Mouse (Mus musculus): ENCODE measurements around the gene Itgb7. TPM values are rescaled to one million over a fixed set of nuclear protein-coding genes. Genes with fewer than 3 reads are reported as not detected.

Gene Itgb7
- total RNA-seq, 2 experiments from 2014 or later, result 1.1 to 1.2 TPM

DNA sequence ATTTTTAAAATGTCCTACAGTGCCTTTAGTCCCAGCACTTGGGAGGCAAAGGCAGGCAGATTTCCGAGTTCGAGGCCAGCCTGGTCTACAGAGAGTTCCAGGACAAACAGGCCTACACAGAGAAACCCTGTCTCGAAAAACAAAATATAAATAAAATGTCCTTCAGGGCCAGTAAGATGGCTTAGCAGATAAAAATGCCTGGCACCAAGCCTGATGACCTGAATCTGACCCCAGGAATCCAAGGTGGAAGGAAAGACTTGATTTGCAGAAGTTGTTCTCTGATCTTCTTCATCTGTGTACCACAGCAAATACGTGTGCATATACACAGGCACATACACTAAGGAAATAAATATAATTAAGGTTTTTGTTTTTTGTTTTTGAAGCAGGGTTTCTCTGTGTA, 36.4 kb downstream of the Itgb7 start:
- DNase-seq (ENCODE audit: low spot score), result no peak

DNA sequence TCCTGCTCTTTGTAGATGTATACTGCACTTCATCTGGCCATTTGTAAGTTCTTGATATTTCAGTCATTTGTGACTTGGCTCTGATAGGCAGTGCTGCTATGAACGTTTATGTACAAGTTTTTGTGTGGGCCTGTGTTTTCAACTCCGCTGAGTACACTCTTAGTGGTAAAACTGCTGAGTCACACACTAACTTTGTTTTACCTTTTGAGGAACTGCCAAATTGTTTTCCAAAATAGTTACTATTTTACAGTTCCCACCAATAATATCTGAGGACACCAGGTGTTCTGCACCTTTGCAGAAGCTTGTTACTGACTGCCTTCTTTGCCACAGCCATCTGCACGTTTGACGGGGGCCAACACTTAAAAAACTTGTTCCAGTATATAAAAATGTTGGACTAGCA, 37.3 kb downstream of the Itgb7 start:
- no peak for DNase-seq (ENCODE audit: low spot score)

DNA sequence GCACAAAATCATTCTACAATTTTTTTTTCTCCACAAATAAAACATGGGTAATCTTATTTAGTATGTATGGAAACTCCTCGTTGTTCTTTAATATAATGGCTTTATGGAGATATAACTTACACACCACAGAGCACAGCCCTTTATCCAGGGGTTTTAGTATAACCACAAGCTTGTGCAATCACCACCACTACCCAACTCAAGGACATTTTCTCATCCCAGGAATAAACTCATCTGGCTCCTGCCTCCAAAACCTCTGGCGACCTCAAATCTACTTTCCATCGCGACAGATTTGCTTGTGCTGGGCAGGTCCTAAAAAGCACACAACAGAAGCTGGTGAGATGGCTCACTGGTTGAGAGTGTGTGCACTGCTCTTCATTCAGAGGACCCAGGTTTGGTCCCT, 38.1 kb downstream of the Itgb7 start:
- DNase-seq (ENCODE audit: low spot score), result no peak

DNA sequence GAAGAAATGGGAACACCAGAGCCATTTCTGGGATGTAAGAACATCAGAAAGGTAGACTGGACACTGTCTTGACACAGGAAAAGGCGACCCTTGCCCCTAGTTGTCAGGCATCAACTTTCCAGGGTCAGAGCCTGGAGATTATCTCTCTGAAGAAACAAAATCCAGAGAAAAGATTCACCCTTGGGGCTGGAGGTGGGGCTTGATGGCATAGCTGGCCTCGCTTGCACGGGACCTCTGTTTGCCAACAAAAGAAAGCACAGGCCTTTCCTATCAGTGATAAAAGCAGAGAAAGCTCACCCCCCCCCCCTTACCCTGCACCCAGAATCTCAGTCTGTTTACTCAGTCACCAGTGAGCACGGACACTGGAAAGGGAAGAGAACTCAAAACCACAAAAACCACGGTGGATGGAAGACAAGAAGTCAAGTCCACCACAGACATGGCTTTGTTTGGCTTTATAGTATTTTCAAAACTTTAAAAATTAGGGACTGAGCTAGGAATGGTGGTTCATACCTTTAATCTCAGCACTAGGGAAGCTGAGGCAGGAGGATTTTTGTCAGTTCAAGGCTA, 38.8 kb downstream of the Itgb7 start:
- no peak for DNase-seq (ENCODE audit: low spot score)

DNA sequence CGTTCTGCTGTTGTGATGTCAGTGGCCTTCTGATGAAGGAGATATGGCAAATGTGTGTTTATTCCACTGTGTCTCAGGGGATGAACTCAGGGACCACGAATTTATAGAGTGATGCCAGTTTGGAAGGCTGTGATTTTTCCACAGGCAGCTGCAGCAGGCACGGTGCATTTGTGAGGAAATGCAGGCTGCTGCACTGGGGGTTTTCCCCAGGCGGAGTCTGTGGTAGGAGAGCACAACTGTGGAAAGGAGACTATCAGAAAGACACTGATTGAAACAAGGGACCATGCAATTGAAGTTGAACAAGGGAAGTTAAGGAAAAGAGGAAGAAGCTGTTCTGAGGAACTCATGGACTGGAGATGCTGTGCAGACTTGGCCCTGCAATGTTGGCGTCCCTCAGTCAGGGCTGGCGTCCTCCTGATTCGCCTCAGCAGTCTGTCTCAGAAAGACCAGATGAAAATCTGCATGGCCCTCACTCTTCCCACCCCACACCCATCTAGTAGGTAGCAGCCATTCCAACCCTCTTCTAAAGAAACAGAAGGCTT, 39.4 kb downstream of the Itgb7 start:
- no peak for DNase-seq (ENCODE audit: low spot score)

DNA sequence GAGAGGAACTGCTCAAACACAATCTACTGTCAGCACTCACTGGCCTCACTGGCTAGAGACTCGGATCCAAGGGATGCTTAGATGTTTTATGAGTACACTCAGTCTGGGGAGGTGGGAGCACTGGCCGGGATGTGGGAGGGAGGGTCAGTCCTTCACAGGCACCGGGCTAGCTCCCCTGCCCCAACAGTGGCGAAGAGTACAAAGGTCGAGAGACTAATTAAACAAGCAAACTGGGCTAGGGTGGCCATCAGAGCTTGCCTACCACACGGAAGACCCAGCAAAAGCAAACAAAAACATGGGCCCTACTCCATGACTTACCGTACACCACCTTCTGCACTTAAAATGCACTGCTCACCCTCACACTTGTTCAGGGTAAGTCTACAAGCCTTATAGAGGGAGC, 40.0 kb downstream of the Itgb7 start:
- DNase-seq (ENCODE audit: low spot score), result no peak

DNA sequence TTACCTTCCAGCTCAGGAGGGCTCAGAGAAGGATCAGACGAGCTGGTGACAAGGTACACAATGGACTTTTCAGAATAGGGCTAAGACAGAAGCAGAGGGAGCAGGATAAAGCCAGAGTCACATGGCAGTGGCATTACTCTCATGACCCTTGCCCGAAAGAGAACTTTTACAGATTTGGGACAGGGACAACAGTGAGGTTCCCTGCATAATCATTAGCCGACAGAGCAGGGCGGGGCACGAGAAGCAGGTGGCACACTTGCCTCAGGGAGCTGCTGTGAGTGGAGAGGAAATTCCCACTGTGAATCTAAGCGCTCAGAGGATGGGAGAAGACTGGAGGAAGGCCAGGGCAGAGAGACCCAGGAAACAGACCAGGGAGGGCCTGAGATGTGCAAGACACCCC, 42.9 kb downstream of the Itgb7 start:
- DNase-seq (ENCODE audit: low spot score), result no peak

DNA sequence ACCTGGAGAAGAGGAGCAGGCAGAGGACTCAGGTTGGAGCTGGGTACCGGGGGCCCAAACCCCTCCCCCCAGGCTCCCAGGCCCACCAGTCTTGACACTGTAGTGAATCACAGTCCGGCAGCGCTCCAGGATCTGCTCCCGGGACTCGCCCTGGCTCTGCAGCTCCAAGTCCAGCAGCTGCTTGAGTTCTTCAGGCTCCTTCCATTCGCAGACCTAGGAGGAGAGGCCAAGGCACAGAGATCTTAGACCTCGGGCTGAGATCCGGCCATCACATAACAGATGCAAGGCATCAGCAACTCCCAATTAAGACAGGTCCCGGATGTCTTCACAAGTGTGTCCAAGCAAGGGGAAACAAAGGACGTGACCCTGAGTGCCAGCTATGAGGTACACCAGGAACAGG, 43.6 kb downstream of the Itgb7 start:
- no peak for DNase-seq (ENCODE audit: low spot score)

DNA sequence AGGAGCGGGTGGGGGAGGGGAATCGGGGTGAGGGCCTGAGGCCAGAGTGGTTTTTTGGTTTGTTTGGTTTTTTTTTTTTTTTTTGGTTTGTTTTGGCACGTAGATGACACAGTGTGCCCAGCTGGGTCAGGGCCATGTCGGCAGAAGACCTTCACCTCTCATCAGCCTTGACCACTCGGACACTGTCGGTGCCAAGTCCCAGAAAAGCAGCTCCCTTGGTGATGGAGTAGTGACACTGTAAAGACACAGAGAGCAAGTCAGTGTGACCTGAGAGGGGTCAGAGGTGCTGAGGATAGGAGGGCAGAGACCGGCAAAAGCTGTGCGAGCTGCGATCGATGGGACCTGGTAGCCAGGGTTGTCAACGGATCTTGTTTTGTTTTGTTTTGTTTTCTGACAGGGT, 45.5 kb downstream of the Itgb7 start:
- DNase-seq (ENCODE audit: low spot score), result no peak

DNA sequence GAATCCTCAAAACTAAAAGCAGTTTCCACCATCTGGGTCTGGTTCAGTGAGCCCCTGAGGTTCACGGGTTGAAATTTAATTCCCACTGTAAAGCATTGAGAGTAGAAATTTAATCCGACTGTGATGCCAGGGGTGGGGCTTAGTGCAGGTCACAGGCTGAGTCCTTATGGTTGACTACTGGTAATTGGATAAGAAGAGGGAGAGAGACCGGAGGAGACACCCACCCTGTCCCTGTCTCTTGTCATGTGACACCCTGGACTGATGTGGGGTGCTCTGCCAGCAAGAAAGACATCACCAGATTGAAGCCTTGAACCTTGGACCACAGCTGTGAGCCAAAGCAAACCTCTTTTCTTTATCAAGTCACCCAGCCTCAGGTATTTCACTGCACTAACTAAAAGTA, 48.7 kb downstream of the Itgb7 start:
- no peak for DNase-seq (ENCODE audit: low spot score)

DNA sequence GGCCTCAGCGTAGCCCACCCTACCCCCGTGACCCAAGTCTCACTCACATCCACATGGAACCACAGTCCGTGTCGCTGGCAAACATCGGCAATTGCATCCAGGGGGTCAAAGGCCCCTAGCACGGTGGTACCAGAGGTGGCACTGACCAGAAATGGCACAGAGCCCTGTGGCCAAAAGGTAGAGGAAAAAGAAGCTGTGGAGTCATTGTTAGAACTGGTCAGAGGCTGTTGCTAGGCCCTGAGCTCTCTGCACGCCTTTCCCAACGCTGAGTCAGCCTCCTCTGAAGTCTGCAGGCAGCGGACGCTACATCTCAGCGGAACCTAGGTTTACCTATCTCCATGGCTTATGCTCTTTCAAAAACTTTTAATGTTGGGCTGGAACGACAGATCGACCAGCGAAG, 51.8 kb downstream of the Itgb7 start:
- no peak for DNase-seq (ENCODE audit: low spot score)

DNA sequence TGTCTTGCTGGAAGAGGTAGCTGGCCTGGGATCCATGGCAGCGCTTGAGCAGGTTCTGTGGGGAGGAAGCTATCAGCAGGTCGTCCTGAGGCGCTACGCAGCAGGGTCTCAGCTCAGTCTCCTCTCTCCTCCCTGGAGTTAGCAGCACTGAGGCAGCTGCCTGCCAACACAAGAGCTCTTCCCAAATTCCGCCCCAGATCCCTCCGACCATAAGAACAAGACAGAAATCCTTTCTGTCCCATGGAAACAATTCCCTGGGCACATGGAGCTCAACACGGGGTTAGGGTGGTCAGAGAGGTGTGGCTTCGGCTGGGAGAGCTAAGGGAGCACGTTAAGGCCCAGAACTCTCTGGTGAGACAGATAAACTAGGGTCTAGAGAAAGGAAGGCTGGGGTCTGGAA, 52.6 kb downstream of the Itgb7 start:
- no peak for DNase-seq (ENCODE audit: low spot score)

DNA sequence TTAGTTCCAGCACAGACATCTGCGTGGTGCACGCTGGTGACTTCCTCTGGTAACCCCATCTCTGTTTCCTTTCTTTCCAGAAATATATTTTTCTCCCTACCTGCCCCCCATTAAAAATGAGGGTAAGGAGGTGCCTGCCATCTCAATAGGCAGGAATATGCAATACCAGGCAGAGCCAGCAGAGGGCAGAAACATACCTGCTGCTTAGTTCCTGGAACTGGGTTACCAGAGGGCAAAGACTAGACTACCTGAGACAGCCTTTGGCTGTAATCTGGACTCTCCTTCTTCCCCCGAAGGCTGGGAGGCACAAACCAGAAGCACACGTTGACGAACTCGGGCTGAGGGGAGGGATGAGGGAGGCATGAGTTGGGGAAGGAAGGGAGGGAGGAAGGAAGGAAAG, 53.5 kb downstream of the Itgb7 start:
- DNase-seq (ENCODE audit: low spot score), result peak; percentile 82

DNA sequence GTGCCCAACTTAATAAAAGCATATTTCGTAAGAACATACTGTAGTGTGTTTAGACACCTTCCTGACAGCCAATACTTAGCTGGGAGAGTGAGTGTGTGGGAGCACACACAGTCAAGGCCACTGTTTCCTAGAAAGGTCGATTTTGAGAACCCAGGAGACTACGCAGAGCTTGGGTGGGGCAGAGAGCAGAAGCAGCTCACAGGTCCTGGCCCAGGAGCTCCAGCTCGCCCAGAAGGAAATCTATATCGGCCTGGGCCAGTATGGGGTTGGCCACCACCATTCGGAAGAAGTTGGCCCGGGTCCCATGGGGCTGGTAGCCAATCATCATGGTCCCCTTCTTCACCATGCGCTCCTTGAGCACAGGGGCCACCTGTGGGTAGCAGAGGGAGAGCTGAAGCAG, 54.3 kb downstream of the Itgb7 start:
- no peak for DNase-seq (ENCODE audit: low spot score)

DNA sequence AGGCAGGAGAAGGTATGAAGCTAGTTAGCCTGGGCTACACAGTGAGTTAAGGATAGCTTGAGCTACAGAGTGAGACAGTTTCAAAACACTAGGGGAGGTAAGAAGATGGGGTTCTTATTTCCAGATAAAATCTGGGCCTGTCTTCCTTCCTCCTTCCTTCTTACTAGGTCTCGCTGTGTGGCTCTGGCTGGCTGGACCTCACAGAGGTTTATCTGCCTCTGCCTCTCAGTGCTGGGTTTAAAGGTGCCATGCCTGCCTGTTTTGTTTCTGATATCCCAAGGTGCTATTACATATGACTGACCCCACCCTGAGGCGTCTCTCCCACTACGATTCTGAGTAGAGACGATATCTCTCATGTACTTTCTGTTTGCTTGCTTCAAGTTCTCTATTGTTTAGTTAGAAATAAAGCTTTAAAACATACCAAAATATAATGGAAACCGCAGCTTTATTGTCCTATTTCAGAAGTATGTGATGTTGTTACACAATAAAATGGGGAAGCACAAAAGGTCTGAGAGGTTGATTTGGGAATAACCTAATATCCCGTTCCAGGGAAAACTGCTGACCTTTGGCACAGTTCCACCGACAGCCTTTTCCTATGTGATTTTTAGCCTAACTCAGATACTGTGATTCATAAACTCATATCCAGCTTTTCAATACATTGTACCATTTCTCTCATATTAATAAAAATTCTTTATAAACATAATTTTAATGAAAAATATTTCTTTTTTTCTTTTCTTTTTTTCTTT, 55.0 kb downstream of the Itgb7 start:
- DNase-seq (ENCODE audit: low spot score), result no peak

DNA sequence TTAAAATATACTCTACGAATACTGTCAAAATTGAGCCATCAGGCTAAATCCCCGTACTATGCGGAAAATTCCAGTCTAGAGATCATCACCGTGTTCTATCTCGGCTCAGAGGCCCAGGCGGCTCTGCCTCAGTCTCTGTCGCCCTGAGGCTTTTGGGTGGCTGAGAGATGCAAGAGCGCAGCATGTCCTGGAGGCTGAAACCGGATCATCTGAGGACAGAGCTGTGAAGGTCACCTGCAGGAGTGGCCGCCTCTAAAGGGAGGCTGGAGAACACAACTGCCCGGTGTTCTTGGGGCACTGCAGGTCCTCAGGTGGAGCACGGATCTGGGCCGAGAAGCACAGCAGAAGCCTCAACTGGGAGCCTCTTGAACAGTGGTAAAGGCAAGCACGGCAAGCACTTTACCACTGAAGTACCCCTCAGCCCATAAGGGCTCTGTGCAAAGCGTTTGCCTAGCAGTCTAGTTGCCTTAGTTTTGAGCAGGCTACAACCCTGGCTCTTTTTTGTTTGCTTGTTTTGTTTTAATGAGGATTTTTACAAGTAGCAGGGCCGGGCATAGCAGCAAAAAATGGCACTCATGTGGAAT, 55.9 kb downstream of the Itgb7 start:
- no peak for DNase-seq (ENCODE audit: low spot score)

DNA sequence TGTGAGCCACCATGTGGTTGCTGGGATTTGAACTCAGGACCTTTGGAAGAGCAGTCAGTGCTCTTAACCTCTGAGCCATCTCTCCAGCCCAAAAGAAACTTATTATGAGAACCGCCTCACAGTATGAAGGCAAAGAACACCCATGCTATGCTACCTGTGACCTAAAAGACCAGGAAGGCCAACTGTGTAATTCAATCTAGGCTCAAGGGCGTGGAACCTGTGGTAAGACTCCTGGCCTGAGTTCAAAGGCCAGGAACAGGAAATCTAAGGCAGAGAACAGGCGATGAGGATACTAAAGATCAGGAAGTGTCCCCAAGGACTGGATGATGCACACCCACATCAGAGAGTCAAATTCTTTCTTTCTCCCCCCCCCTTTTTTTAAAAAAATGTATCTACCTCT, 58.2 kb downstream of the Itgb7 start:
- no peak for DNase-seq (ENCODE audit: low spot score)

DNA sequence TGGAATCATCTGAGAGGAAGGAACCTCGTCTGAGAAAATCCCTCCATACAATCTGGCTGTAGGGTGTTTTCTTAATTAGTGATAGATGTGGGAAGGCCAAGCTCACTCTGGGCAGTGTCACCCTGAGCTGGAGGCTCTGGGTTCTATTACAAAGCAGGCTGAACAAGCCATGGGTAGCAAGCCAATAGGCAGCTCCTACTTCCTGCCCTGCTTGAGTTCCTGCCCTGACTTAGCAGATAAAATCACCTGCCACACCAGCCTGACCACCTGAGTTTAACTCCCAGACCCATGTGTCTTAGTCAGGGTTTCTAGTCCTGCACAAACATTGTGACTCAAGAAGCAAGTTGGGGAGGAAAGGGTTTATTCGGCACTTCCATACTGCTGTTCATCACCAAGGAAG, 62.7 kb downstream of the Itgb7 start:
- DNase-seq (ENCODE audit: low spot score), result no peak

DNA sequence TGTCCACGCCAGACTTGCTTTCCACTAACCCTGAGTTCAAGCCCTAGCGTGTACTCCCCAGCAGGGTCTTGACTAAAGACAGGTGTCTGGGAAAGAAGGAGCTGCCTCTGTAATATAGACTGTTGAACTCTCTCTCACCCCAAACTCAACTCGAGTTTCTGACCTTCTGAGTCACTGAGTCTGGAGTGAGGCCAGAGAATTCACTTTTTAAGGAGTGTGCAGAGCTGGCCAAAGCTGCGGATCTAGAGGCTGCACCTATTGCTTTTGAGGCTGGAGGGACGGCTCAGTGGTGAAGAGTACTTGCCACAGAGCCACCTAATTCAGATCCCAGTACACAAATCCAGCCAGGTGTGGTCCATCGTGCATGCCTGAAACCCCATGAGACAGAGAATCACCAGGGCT, 64.1 kb downstream of the Itgb7 start:
- peak; percentile 36 for DNase-seq (ENCODE audit: low spot score)
